Mouse (Mus musculus): ENCODE results near the gene Strip2. TPM values are rescaled to one million over a fixed set of nuclear protein-coding genes. Genes with fewer than 3 reads are reported as not detected.

Gene Strip2
- polyA plus RNA-seq, 1 experiment from 2014 or later, result 0.99 TPM

GRCm38 (mm10) chr6:30002628-30003027, 85.8 kb downstream of the Strip2 start:
- Histone ChIP-seq H3K36me3 (ENCODE audit: control insufficient read depth, insufficient read depth, low read length) (no peaks in the 10 kb centered on the region), H3K4me2 (replicated peaks; ENCODE audit: low read depth, low read length) (no peak overlapping the region), H3K4me1 (ENCODE audit: control insufficient read depth, insufficient read depth, low read length) (no peaks in the 10 kb centered on the region), H3K9me3 (ENCODE audit: control insufficient read depth, low read length) (no peaks in the 10 kb centered on the region), H3K9ac (ENCODE audit: low read depth, low read length) (no peak overlapping the region), H3K27ac (ENCODE audit: low read depth, low read length) (no peak overlapping the region), H3K27me3 (ENCODE audit: control insufficient read depth, insufficient read depth, low read length) (no peaks in the 10 kb centered on the region), H3K4me3 (ENCODE audit: low read length) (no peak overlapping the region)
- no peak for ATAC-seq (ENCODE audit: low FRiP score, low TSS enrichment)
- WGBS, result 82% methylated on average over 9 of the region's 9 CpGs

GRCm38 (mm10) chr6:30005851-30006250, 89.0 kb downstream of the Strip2 start:
- no peaks in the 10 kb centered on the region for H3K36me3 ChIP-seq (ENCODE audit: control insufficient read depth, insufficient read depth, low read length)
- no peaks in the 10 kb centered on the region for H3K9me3 ChIP-seq (ENCODE audit: control insufficient read depth, low read length)
- no peaks in the 10 kb centered on the region for H3K27me3 ChIP-seq (ENCODE audit: control insufficient read depth, insufficient read depth, low read length)
- no peak for ATAC-seq (ENCODE audit: low FRiP score, low TSS enrichment)
- no peaks in the 10 kb centered on the region for H3K4me1 ChIP-seq (ENCODE audit: control insufficient read depth, insufficient read depth, low read length)
- H3K4me2 ChIP-seq (replicated peaks; ENCODE audit: low read depth, low read length), result no peak overlapping the region
- no peak overlapping the region for H3K4me3 ChIP-seq (ENCODE audit: low read length)
- H3K27ac ChIP-seq (ENCODE audit: low read depth, low read length), result no peak overlapping the region
- 88% methylated on average over 1 of the region's 1 CpGs for WGBS
- no peak overlapping the region for H3K9ac ChIP-seq (ENCODE audit: low read depth, low read length)

GRCm38 (mm10) chr6:30009204-30009603, 92.4 kb downstream of the Strip2 start:
- Histone ChIP-seq H3K4me3 (ENCODE audit: low read length) (no peak overlapping the region), H3K27ac (ENCODE audit: low read depth, low read length) (no peak overlapping the region), H3K9ac (ENCODE audit: low read depth, low read length) (no peak overlapping the region), H3K36me3 (ENCODE audit: control insufficient read depth, insufficient read depth, low read length) (no peaks in the 10 kb centered on the region), H3K4me2 (replicated peaks; ENCODE audit: low read depth, low read length) (no peak overlapping the region), H3K27me3 (ENCODE audit: control insufficient read depth, insufficient read depth, low read length) (no peaks in the 10 kb centered on the region), H3K9me3 (ENCODE audit: control insufficient read depth, low read length) (no peaks in the 10 kb centered on the region), H3K4me1 (ENCODE audit: control insufficient read depth, insufficient read depth, low read length) (no peaks in the 10 kb centered on the region)
- ATAC-seq (ENCODE audit: low FRiP score, low TSS enrichment), result no peak
- WGBS, result 75% methylated on average over 7 of the region's 7 CpGs

Small RNA genes lying within 50 kb of the gene (microRNA-seq; reads per million reads assigned to microRNA genes)
- gene Gm23049, result not detected

Other genes with a start within 250 kb of the Strip2 start
- 7.3 and 10.2 TPM in 2 replicates for gene Tspan33, start 222.8 kb upstream of the Strip2 start, polyA plus RNA-seq (2014; fragmentation: Nextera tagmentation; extraction: Ambion mirVana)
- gene Smo, start 181.5 kb upstream of the Strip2 start, polyA plus RNA-seq (2014; fragmentation: Nextera tagmentation; extraction: Ambion mirVana), result 53.4 and 70.4 TPM in 2 replicates
- gene Ahcyl2, start 149.0 kb upstream of the Strip2 start, polyA plus RNA-seq (2014; fragmentation: Nextera tagmentation; extraction: Ambion mirVana), result 13.7 and 17.2 TPM in 2 replicates
- gene Nrf1, start 131.0 kb downstream of the Strip2 start, polyA plus RNA-seq (2014; fragmentation: Nextera tagmentation; extraction: Ambion mirVana), result 48.5 and 70.1 TPM in 2 replicates

Data from kidney, embryonic 14.5 days (tissue).